Mouse (Mus musculus) G1E (cell line): Measurements from ENCODE around the gene Cpa4. TPM values are rescaled to one million over a fixed set of nuclear protein-coding genes. Genes with fewer than 3 reads are reported as not detected.

Experiments
- ATAC-seq: 2 replicates; pipeline ENCODE4 v1.8.0; 2016; ENCODE audit warnings: mild to moderate bottlenecking; ENCODE audit not compliant: insufficient number of reproducible peaks, poor library complexity, low FRiP score, severe bottlenecking; ENCODE audit errors: extremely low read depth
- DNase-seq: peaks from one replicate; pipeline ENCODE4 v3.0.0; 2012; ENCODE audit warnings: low spot score
- H3K27me3 ChIP-seq: 2 replicates; pipeline ENCODE4 v1.6.1; 2012; ENCODE audit warnings: mild to moderate bottlenecking, low read length, inconsistent platforms; ENCODE audit not compliant: insufficient read depth
- H3K36me3 ChIP-seq: replicated peaks from 2 replicates; pipeline ENCODE3; 2012; ENCODE audit warnings: mild to moderate bottlenecking, inconsistent platforms
- H3K4me1 ChIP-seq: 2 replicates; pipeline ENCODE4 v1.6.1; 2012; ENCODE audit warnings: low read depth, low read length, inconsistent platforms, mixed read lengths; ENCODE audit not compliant: insufficient read depth
- H3K4me3 ChIP-seq: 2 replicates; pipeline ENCODE4 v1.5.1; 2012; ENCODE audit warnings: low read depth, mild to moderate bottlenecking, inconsistent platforms, low read length, moderate library complexity, mixed read lengths
- H3K9me3 ChIP-seq: replicated peaks from 2 replicates; pipeline ENCODE4 v1.6.1; 2012; ENCODE audit warnings: inconsistent platforms
- CTCF ChIP-seq: IDR thresholded peaks from 2 replicates; pipeline ENCODE4 v1.5.1; 2012; ENCODE audit warnings: low read depth, low read length, inconsistent platforms, mixed read lengths
- GATA1 ChIP-seq: IDR thresholded peaks from 2 replicates; pipeline ENCODE4 v1.6.1; 2012; ENCODE audit warnings: borderline replicate concordance, low read length, inconsistent platforms, mixed read lengths
- GATA2 ChIP-seq: IDR thresholded peaks from 2 replicates; pipeline ENCODE4 v1.6.1; 2012; ENCODE audit warnings: low read depth, low read length, inconsistent platforms, borderline replicate concordance
- POLR2AphosphoS5 ChIP-seq: IDR thresholded peaks from 2 replicates; pipeline ENCODE4 v1.6.1; 2012; ENCODE audit warnings: low read depth, low read length, inconsistent platforms; ENCODE audit not compliant: insufficient replicate concordance
- TAL1 ChIP-seq: conservative IDR thresholded peaks from 2 replicates; pipeline ENCODE4 v1.6.1; 2012; ENCODE audit warnings: low read depth, low read length, inconsistent platforms, mixed read lengths
- polyA plus RNA-seq: library from polyadenylated mRNA; stranded (reverse); fragments of >175 nt; gene quantifications from 2 replicates; pipeline ENCODE4 v1.2.3, GENCODE M21; 2012
- total RNA-seq, 2 experiments: library from RNA; stranded (forward) in 1 of 2; stranded (reverse) in 1 of 2; fragments of 200-1000 nt in 1 of 2; fragments of >200 nt in 1 of 2; fragmentation: Nextera tagmentation in 1 of 2; gene quantifications; 2 replicates each; pipeline ENCODE4 v1.2.3; 2014 to 2017

The Cpa4 gene
- total and polyA plus RNA-seq, 3 experiments, result 0.05 TPM; not detected in 2

DNA sequence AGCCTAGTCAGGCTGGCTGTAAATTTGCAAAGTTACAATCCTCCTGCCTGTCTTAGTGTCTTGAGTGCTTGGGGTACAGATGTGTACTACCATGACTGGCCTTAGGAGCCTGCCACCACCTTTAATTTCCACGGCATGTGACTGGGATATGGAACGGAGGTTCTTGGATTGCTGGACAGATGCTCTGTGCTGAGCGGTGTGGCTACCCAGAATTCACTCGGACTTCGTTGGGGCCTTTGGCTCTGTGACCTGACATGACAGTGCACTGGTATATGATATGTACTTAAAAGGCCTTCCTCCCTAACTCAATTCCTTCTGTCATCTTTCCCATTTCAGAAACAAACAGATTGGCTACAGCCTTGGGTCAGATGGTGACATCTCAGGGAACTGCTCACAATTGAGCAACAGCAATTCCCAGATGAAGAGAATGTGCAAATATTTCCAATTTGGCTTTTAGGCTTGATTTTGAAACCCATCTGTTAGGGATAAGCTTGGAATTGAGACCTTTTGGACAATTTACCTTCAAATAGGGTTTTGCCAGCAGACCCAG lies 13.5 kb upstream of the Cpa4 start:
- H3K27me3 ChIP-seq, result peaks cover 17% of the 10 kb centered on the region
- peaks cover 3% of the 10 kb centered on the region; the same call in 1 of the 2 replicates for H3K4me1 ChIP-seq
- no peaks in the 10 kb centered on the region for H3K9me3 ChIP-seq
- H3K36me3 ChIP-seq, result no peaks in the 10 kb centered on the region
- TF ChIP-seq GATA1 (no peak), GATA2 (no peak), TAL1 (no peak), CTCF (no peak), POLR2AphosphoS5 (no peak)
- no peak for DNase-seq
- H3K4me3 ChIP-seq, result no peak overlapping the region
- ATAC-seq, result no peak

DNA sequence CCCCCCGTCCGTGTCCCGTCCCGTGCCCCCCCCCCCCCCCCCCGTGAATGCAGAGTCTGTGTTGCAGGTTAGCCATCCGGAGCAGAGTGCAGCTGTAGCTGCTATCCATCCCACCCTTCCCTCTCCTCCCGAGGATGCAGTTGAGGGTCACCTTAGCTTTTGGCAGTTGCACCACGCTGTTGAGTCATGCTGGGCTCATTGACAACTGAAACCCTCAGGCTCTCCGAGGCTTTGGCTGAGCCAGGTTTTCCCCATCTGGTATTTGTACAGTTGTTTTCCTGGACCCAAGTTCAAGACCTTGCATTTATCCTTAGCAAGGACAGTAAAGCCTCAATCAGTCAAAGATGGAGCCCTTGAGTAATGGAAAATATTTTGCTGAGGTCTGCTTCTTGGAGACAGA lies 12.1 kb upstream of the Cpa4 start:
- no peak for ATAC-seq

DNA sequence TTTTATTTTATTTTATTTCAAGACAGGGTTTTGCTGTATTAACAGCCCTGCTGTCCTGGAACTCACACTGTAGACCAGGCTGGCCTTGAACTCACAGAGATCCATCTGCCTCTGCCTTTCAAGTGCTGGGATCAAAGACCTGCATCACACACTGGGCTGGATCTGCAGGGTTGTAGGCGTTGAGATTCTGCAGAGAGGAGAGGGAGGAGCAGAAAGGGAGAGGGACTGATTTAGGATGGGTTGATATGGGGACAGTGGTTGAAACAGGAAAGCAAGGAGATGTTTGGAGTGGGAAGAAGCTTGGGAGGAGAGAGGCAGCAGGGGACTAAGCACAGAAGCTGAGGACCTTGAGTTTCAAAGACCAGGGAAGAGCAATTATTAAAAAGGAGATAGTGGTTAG lies 8.4 kb upstream of the Cpa4 start:
- Histone ChIP-seq H3K9me3 (no peaks in the 10 kb centered on the region), H3K27me3 (peaks cover 18% of the 10 kb centered on the region), H3K36me3 (no peaks in the 10 kb centered on the region), H3K4me3 (no peak overlapping the region), H3K4me1 (no peaks in the 10 kb centered on the region)
- ATAC-seq, result no peak
- DNase-seq, result no peak
- TF ChIP-seq GATA1 (no peak), GATA2 (no peak), CTCF (no peak), POLR2AphosphoS5 (no peak), TAL1 (no peak)

More for the DNA sequence above, 12.1 kb upstream of the Cpa4 start:
- peaks cover 18% of the 10 kb centered on the region for H3K27me3 ChIP-seq
- no peaks in the 10 kb centered on the region for H3K9me3 ChIP-seq
- no peaks in the 10 kb centered on the region for H3K4me1 ChIP-seq
- TF ChIP-seq GATA2 (no peak), GATA1 (no peak), TAL1 (no peak), POLR2AphosphoS5 (no peak), CTCF (no peak)
- no peaks in the 10 kb centered on the region for H3K36me3 ChIP-seq
- H3K4me3 ChIP-seq, result no peak overlapping the region
- no peak for DNase-seq

DNA sequence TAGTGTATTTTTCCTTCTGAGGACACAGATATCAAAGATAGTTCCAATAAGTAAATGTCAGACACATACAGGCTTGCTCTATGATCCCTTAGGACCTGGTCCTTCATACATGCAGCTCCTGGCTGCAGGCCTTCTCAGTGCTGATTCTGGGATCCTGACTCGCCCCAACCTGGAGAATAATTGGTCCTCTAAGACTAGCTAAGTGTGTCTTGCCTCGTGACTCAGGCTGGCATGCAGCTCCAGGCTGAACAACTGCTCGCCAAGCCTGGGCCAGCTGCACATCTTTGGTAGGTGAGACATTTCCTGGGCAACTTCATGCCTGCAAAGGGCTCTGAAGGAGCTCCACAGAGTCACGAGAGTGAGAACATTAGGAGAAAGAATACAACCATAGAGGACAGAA lies 6.0 kb upstream of the Cpa4 start:
- Histone ChIP-seq H3K36me3 (no peaks in the 10 kb centered on the region), H3K4me1 (no peaks in the 10 kb centered on the region), H3K27me3 (peaks cover 16% of the 10 kb centered on the region), H3K9me3 (no peaks in the 10 kb centered on the region), H3K4me3 (no peak overlapping the region)
- ATAC-seq (no peak), DNase-seq (no peak)
- TF ChIP-seq CTCF, result no peak
- TF ChIP-seq GATA1, result no peak
- TF ChIP-seq POLR2AphosphoS5, result no peak

DNA sequence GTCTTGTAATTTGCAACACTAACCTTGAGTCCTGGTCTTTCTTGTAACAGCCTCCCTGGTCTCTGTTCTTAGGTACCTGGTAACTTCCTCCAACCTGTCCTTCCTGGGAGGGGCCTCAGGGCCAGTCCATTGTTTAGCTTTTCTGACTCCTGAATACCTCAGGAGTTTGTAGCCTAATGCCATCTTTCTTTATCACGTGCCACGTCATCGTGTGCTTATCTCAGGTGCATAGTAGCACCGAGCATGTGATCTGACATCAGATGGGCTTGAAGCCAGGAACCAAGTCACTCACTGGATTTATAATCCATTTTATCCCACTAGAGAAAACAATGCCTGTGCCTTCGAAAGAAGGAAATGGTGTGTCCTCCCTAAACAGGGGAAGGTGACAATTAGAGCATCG lies 4.6 kb upstream of the Cpa4 start:
- H3K4me3 ChIP-seq, result no peak overlapping the region
- no peak for DNase-seq
- TF ChIP-seq GATA1 (no peak), TAL1 (no peak)
- H3K36me3 ChIP-seq, result no peaks in the 10 kb centered on the region
- H3K4me1 ChIP-seq, result no peaks in the 10 kb centered on the region
- ATAC-seq, result no peak
- peaks cover 18% of the 10 kb centered on the region for H3K27me3 ChIP-seq
- H3K9me3 ChIP-seq, result no peaks in the 10 kb centered on the region

DNA sequence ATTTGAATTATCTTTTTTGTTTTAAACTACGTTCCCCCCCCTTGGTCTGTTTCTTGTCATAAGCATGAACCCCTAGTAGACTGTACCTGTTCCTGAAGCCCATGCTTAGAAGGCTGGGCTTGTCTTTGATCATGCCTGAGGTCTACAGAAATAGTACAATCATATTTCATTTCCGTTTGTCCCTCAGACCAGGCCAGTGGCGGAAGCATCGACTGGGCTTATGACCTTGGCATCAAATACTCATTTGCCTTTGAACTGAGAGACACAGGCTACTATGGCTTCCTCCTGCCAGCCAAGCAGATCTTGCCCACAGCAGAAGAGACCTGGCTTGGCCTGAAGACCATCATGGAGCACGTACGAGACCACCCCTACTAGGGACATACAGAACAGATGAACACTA lies 4.1 kb upstream of the Cpa4 start:
- DNase-seq (no peak), ATAC-seq (no peak)
- TF ChIP-seq TAL1, result no peak
- no peak for TF ChIP-seq GATA1
- TF ChIP-seq POLR2AphosphoS5, result no peak
- no peak for TF ChIP-seq CTCF
- TF ChIP-seq GATA2, result no peak
- Histone ChIP-seq H3K36me3 (no peaks in the 10 kb centered on the region), H3K4me3 (no peak overlapping the region), H3K4me1 (no peaks in the 10 kb centered on the region), H3K27me3 (peaks cover 19% of the 10 kb centered on the region), H3K9me3 (no peaks in the 10 kb centered on the region)

DNA sequence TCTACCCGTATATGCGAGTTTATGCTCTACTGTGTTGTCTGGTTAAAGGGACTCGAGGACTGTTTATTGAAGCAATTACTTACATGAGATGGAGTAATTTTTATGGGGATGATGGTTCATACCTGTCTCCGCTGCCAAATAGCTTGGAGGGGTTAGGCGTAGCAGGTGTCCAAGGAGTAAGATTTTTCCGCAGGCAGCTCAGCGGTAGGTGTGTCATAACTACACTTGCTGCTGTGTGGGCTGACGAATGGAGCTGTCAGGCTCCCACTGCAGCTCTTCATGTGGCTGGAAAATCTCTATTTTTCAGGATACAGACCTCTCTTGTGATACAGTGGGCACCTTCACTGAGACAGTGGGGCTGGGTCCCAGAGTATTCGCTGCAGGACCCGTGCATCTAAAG lies 1.2 kb downstream of the Cpa4 start:
- no peaks in the 10 kb centered on the region for H3K36me3 ChIP-seq
- H3K9me3 ChIP-seq, result no peaks in the 10 kb centered on the region
- no peak overlapping the region for H3K4me3 ChIP-seq
- TF ChIP-seq GATA1 (no peak), GATA2 (no peak), POLR2AphosphoS5 (no peak), CTCF (no peak), TAL1 (no peak)
- no peaks in the 10 kb centered on the region for H3K4me1 ChIP-seq
- H3K27me3 ChIP-seq, result peaks cover 30% of the 10 kb centered on the region
- DNase-seq (no peak), ATAC-seq (no peak)
